Mouse (Mus musculus) adrenal gland, adult 18-20 months (tissue): ENCODE measurements around the gene Tmsb15b2. TPM values are rescaled to one million over a fixed set of nuclear protein-coding genes. Genes with fewer than 3 reads are reported as not detected.
"Not testable (repeated sequence)": the region's sequence is repeated elsewhere in the genome, so short reads cannot be mapped to it uniquely, and the experiment has no call there.

Experiments used
- DNase-seq, 2 experiments: peaks; one replicate each; pipeline ENCODE4 v3.0.0; 2021 to 2022; ENCODE audit warnings: low spot score in 2 of 2
- long read RNA-seq, 2 experiments: library from polyadenylated mRNA; stranded (forward); transcript quantifications; one replicate each; pipeline ENCODE4 v2.0.0; 2021
- total RNA-seq, 2 experiments: library from RNA; stranded (reverse); gene quantifications; 1 replicate in 1 of 2; 2 replicates in 1 of 2; pipeline ENCODE4 v1.2.3; 2021

The Tmsb15b2 gene
- total RNA-seq = 10 to 100 TPM; 11.7 to 24.1 TPM
- long read RNA-seq, experiment 1 = 0 reads
- long read RNA-seq, experiment 2, partial matches to known transcripts = 0 of 1 reads
- long read RNA-seq, experiment 2, other reads (novel, unspliced or antisense) = 0 of 1 reads

DNA sequence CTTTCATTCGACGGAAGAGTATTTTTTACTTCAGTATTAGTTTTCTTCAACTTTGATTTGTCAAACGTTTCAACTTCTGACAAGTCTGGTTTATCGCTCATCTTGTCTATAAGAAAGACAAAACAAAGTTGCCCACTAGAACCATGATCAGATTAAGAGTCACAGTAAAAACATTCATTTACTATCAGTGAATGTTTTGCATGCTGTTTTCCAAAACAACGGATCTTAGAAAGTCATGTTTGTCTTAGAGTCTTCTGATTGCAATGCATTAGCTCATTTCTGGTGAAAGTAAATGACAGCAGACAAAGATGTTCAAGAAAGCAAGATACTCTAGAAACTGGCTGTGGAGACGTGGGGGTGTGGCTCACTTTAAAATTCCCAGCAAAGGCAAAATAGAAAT lies at the start of gene Tmsb15b2:
Tmsb15b2 (minus strand) TSS at position 101 of the 400 bp plus-strand sequence.
- DNase-seq = not testable (repeated sequence)

DNA sequence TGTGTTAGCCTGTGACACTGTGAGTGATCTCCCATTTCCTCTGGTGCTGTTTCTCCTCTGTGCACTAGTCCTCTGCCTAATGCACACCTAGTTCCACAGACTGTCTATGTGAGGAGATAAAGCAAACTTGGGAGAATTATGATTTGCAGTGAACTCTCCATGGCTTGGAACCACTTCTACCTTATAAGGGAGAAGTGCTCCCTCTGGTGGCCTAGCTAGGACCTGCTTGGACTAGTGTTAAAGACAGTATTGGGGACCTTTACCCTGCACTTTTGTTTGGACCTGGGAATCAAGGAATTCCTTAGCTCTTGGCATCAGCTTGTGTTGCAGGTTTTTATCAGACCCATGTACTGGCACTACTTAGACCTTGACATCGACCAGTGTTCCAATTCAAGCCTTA lies 44.0 kb upstream of the Tmsb15b2 start:
- DNase-seq = peak; percentile 36 to 48

DNA sequence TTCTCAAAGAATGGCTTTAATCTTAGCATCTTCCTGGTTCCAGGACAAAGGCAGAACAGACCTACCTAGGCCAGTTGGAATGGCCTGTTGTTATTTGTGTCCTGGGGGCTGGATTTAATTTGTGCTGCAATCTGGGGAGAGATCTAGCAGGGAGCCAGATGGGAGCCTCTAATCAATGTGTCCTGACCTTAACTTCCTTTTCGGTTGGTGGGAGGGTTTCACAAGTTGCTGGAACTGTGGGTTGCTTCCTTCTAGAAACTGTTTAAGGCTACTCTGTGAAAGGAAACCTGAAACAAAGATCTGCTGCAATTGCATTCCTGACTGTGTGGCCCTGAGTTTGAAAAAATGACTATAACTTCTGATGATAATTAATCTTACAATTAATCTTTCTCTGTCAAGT lies 42.4 kb upstream of the Tmsb15b2 start:
- DNase-seq = no peak

DNA sequence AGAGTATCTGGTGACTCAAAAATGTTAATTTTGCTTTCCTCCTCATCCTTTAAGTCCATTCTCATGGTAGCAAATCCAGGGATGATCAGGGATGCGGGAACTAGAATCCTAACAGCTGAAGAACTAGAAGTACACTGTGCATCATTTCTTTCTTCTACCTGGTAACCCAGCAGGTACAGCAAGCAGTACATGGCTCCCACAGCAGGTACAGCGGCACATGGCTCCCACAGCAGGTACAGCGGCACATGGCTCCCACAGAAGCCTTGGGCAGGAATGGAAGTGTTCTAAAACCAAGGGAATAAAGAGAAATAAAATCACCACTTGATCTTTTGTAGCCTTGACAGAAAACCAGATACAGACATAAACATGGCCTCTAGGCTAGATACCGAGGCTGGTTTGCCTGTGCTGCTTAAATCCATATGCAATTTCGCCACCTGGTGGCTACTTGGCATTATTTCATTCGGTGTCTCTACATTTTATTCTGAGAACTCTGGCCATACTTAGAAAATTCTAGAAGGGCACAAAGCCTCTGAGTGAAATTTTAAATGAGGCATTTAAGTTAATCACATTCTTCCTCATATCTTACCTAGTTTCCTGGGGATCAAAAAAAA lies 39.9 kb upstream of the Tmsb15b2 start:
- DNase-seq = peak in 1 of 2 experiments; percentile 25

DNA sequence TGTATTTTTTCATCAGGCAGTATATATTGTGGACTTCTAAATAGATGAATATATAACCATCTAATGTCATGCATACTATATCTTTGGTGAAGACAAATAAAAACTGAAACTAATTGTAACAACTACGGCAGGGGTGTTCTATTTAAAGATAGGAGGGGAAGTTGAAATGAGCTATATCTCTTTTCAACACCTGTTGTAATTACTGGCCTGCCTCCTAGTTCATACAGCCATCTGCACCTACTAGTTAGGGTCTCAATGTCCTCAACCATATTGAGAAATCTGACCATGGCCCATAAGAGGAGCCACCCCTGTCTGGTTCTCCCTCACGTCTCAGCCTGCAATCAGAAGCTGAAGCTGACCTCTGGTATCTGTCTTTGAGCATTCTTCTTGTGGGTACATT lies 21.0 kb upstream of the Tmsb15b2 start:
- DNase-seq = no peak

DNA sequence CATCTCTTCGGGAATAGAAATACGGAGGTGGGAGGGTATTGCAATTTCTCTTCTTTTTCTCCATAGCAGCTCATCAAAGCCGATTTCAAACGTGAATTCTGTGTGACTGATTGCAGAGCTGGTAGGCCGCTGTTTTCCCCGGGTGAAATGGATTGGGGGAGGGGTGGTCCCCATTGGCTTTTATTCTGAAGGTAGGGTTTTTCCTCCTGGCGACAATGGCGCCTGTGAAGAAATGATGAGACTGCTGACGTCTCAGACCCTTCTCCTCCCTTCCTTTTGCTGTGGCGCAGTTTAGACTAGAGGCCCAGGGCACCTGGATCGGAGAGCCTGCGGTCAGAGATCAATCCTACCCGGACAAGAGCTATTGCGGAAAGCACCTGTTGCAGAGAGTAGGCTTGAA lies 18.3 kb upstream of the Tmsb15b2 start:
- DNase-seq = no peak

DNA sequence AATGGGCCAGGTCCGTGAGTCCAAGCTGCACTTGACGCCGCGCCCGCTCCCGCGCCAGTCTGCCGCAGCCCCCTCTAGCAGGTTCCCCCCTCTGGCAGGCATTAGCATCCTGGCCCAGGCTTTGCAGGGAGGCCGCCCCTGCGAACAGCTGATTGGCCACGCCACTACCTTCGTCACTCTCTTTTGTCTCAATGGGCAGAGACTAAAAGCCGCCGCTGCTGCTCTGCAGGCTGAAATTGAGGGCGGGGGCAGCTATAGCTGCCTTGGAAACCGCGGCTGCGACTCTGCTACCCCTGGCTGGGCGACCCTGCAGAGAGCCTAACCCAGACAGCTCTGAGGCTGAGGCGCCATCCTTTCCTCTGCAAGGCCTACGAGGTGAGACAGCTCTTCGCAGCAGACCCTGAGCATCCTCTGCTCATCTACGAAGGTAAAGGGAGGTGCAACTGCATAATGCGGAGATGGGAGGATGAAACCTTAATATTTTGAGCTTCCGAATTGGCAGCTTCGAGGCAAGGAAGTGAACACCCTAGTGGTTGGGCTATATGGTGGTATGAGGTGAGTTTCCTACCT lies 17.8 kb upstream of the Tmsb15b2 start, which contains the start of gene Zcchc18:
Zcchc18 (plus strand) TSS at position 178 of the 570 bp plus-strand sequence.
- peak; percentile 9 to 24 for DNase-seq

DNA sequence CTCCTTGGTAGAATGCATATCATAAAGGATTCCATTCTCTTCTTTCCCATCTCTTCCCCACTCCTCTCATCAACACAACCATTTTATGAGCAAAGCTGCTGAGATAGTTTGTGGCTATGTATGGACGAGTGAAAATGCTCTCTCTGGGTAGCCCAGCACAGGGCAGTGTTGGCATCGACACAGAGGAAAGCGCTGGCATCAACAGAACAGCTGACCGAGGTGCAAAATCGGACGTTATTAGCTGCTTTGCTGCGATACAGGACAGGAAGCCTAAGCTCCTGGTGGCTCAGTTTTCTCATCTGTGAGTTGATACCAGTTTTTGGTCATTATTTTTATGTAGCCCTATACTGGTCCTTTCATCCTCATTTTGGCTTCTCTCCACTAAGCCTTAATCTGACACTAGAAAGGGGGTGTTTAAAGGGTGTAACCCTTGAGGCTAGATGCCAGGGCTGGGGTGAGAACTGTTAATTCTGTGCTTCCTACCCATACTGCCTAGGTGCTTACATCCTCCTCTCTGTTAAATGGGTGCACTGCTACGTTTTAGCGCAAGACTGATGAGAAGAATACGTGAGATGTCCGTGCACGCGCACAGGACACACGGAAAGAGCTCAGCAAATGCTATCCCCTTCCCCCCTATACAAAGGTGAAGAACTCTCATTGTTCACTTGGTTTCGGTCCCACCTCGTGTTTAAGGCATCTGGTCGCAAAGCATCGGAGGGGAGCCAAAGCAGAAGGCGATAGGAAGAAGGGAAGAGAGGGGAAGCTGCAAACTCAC lies 17.1 kb upstream of the Tmsb15b2 start:
- no peak for DNase-seq

DNA sequence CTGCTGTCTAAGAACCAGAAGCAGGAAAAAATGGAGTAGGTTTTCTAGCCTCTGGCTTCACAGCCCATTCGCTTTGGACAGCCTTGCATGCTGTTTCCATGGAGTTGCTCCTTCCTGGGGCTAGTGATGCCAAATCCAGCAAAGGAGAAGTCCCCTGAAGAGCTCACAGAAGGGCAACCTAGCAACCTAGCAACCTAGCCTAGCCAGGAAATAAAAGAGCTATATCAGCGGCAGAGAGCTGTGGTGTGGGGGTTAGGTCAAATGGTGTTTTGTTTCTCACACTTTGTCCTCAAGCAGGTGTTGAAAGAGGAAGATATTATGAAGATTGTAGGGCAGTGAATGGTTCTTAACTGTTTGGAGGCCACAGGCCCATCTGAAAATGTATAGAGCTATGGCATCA lies 16.0 kb upstream of the Tmsb15b2 start:
- DNase-seq = no peak

DNA sequence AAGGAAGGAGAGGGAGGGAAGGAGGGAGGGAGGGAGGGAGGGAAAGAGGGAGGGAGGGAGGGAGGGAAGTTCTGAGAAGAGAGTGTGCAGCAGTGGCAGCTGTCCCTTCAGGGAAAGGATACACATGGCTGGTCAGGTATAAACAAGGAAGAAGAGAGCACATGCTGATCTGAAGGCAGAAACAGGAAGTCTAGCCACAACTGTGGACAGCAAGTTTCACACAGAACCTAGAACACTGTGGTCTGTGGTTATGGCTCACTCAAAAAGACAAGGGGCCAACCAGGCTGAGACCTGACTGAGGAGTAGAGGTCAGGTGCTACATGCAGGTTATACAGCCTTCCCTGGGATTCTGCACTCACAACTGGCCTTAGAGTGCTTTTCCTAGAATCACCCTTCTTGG lies 10.7 kb upstream of the Tmsb15b2 start:
- DNase-seq = no peak

DNA sequence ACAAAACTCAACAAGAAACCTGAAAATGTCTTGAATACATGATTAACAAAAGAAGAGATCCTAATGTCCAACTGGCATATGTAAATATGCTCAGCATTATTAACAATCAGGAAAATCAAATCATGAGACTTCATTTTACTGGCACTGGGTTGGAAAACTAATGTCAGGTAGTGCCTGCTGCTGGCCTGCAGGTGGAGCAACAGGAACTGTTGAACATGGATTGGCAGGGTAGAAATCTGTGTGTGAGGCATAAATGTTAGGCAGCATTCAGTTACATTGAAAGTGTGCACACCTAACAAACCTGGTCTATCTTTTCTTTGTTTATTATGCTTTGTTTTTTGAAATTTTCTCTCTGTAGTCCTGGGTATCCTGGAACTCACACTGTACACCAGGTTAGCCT lies 3.3 kb upstream of the Tmsb15b2 start:
- DNase-seq = no peak

DNA sequence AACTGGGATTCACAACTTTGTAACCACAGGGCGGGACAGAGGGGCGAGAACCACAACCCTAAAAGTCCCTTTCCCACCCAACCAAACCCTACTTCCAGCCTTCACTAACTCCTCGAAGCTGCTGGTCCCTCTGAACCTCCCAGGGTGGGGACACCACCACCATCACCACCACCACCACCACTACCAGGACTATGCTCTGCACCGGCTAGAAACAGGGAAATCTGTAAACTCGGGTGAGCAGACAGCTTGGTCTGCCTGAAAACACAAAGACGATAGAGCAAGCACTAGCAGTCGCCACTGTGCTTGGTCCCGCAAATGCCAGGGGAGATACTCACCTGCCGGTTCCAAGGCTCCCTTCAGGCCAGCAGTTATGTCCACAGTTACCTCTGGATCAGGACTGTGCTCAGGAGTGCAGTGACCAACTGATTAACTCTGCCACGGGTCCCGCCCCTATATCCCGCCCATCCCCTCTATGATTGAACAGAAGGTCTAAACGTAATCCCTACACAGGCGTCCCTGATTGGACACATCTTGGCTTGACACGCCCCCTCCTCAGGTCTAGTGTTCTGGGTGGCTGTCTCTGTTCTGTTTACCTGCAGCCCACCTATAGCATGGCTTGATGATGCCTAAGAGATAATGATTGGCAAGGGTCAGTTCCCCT lies 1.3 kb upstream of the Tmsb15b2 start, which contains the start of the genes Tmsb15l and Tmsb15b1:
Tmsb15l (minus strand) TSS at position 446 of the 661 bp plus-strand sequence.
Tmsb15b1 (minus strand) TSS at position 451 of the 661 bp plus-strand sequence.
- DNase-seq = peak in 1 of 2 experiments; percentile 24

DNA sequence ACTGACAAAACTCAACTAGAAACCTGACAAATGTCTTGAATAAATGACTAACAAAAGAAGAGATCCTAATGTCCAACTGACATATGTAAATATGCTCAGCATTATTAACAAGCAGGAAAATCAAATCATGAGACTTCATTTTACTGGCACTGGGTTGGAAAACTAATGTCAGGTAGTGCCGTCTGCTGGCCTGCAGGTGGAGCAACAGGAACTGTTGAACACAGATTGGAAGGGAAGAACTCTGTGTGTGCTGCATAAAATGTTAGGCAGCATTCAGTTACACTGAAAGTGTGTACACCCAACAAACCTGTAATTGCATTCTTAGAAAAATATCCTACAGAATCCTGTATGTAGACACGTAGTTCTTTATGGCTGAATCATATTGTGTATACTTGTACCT lies 15.6 kb downstream of the Tmsb15b2 start:
- DNase-seq = no peak

DNA sequence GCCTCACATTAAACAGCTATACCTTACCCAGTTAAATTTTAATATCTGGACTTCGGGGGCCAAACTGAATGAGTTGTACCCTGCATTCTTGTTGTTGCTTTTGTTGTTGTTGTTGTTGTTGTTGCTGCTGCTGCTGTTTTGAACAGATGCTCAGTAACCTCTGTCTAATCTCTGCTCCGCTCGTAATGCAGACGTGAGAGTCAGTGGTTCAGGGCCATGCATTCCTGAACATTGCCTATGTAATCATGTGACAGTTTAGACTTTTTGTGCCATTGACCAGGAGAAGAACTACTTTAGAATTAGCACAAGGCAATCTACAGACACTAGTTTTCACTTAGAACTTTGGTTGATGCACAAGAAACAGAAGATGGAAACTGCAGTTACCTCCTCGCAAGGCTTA lies 17.0 kb downstream of the Tmsb15b2 start:
- not testable (repeated sequence) for DNase-seq

DNA sequence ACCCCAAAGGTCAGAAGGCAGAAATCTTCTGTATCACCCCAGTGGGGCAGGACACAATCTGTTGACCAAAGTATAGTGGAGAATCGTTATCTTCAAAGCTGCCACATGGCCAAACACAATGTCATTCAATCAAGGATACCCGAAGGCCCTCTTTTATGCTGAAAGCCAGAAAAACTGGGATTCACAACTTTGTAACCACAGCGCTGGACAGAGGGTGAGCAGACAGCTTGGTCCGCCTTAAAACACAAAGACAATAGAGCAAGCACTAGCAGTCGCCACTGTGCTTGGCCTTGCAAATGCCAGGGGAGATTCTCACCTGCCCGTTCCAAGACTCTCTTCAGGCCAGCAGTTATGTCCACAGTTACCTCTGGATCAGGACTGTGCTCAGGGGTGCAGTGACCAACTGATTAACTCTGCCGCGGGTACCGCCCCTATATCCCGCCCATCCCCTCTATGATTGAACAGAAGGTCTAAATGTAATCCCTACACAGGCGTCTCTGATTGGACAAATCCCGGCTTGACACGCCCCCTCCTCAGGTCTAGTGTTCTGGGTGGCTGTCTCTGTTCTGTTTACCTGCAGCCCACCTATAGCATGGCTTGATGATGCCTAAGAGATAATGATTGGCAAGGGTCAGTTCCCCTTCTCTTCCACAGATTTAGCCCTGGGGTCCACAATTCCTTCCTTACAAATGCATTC lies 17.6 kb downstream of the Tmsb15b2 start:
- peak in 1 of 2 experiments; percentile 21 for DNase-seq

DNA sequence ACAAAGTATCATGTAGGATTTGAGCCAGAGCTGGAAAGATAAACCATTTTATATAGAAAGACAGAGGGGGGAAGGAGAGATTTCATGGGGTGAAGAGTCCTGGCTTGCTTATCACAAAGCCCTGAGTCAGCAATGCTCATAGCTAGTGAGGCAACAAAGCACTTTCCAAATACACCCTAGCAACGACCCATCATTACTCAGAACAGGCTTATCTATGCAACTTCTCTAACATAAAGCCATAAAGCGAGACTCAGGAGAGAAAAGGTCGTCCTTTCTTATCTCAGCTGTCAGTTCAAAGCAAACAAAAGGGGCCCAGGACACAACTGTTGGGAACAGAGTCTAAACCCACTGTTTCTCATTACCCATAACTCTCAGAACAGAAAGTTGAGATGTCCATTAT lies 37.3 kb downstream of the Tmsb15b2 start:
- no peak for DNase-seq

DNA sequence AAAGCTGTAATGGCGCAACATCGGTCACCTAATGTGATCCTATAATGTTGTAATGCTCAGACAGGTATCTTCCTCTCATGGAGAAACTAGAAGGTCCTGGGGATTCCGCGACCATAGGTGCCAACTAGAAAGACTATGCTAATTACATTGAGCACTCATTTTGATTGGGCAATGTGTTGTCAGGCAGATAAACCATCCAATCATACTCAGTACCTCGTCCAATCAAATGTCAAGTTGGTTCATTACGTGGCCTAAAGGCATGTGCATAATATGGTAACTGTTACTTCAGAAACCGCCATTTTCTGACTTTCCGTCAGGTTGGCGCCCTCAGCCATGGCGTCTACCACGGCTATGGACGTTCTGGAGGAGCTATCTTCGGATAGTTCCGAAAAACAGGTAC lies 48.3 kb downstream of the Tmsb15b2 start, which contains the start of gene H2bfm:
H2bfm (plus strand) TSS at position 295 of the 400 bp plus-strand sequence.
- no peak for DNase-seq

DNA sequence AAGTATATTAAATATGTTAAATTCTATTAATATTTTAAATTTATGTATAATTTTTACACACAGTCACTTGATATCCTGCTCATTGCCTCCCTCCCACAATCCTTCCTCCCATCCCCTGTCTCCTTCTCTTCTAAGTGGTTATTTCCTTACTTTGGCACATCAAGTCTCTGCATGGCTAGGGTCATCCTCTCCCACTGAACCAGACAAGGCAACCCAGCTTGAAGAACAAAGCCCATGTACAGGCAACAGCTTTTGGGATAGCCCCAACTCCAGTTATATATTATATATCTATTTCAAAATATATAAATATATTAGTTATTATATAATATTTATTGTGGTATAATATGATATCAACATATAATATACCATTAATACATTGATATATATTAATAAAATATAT lies 49.4 kb downstream of the Tmsb15b2 start:
- no peak for DNase-seq
